Mouse (Mus musculus) stomach, postnatal 0 days (tissue): ENCODE measurements around the gene Prkg1. TPM values are rescaled to one million over a fixed set of nuclear protein-coding genes. Genes with fewer than 3 reads are reported as not detected.

Experiments used
- ATAC-seq: fragments of 200-750 bp; cut with Nextera tagmentation; 2 replicates; pipeline ENCODE4 v1.8.0; 2017; ENCODE audit not compliant: low FRiP score, low TSS enrichment
- DNase-seq: peaks from one replicate; pipeline ENCODE4 v3.0.0-alpha.2; 2016; ENCODE audit warnings: low spot score
- H3K27ac ChIP-seq: fragments of 300-500 bp; sonication (generic); replicated peaks from 2 replicates; pipeline ENCODE4 v1.5.1; 2014; ENCODE audit warnings: mild to moderate bottlenecking, control low read depth
- H3K27me3 ChIP-seq: fragments of 300-500 bp; sonication (generic); 2 replicates; pipeline ENCODE4 v1.6.1; 2014; ENCODE audit warnings: low read length; ENCODE audit not compliant: control insufficient read depth, insufficient read depth
- H3K36me3 ChIP-seq: fragments of 300-500 bp; sonication (generic); 2 replicates; pipeline ENCODE4 v1.6.1; 2014; ENCODE audit warnings: low read length, mixed read lengths; ENCODE audit not compliant: control insufficient read depth, insufficient read depth
- H3K4me1 ChIP-seq: fragments of 300-500 bp; sonication (generic); replicated peaks from 2 replicates; pipeline ENCODE4 v1.6.1; 2014; ENCODE audit warnings: antibody characterized with exemption; ENCODE audit not compliant: control insufficient read depth, insufficient read depth
- H3K4me2 ChIP-seq: fragments of 300-500 bp; sonication (generic); replicated peaks from 2 replicates; pipeline ENCODE4 v1.6.1; 2014; ENCODE audit warnings: low read depth, mild to moderate bottlenecking, control low read depth, moderate library complexity
- H3K4me3 ChIP-seq: fragments of 300-500 bp; sonication (generic); 2 replicates; pipeline ENCODE4 v1.5.1; 2014; ENCODE audit warnings: low read depth, low read length, control low read depth
- H3K9ac ChIP-seq: fragments of 300-500 bp; sonication (generic); 2 replicates; pipeline ENCODE4 v1.6.1; 2014; ENCODE audit warnings: mild to moderate bottlenecking, low read length, control low read depth, mixed read lengths
- H3K9me3 ChIP-seq: fragments of 300-500 bp; sonication (generic); 2 replicates; pipeline ENCODE4 v1.6.1; 2016; ENCODE audit warnings: low read length; ENCODE audit not compliant: control insufficient read depth
- CTCF ChIP-seq: IDR thresholded peaks from 2 replicates; pipeline ENCODE4 v1.5.1; 2016; ENCODE audit warnings: antibody characterized with exemption, low read depth, mild to moderate bottlenecking, moderate library complexity
- EP300 ChIP-seq: optimal IDR thresholded peaks from 2 replicates; pipeline ENCODE3; 2016; ENCODE audit warnings: antibody characterized with exemption
- WGBS: fragments of 180-500 bp; shearing (Covaris S2); extraction: QIAGEN DNeasy Blood & Tissue Kit; methylation state at CpG from one replicate; pipeline ENCODE4 v1.1.7; 2014; 5-methylcytosine and 5-hydroxymethylcytosine counted together
- polyA plus RNA-seq: library from polyadenylated mRNA; unstranded; fragments of >200 nt; fragmentation: Nextera tagmentation; extraction: Ambion mirVana; gene quantifications from 2 replicates; pipeline ENCODE4 v1.2.1, GENCODE M21; 2015

The Prkg1 gene
- polyA plus RNA-seq, 1 experiment from 2014 or later = 6.4 TPM

- no peak overlapping the region for H3K4me2 ChIP-seq
- ATAC-seq (no peak), DNase-seq (no peak)
- H3K9me3 ChIP-seq = no peaks in the 10 kb centered on the region
- H3K4me1 ChIP-seq = no peaks in the 10 kb centered on the region
- TF ChIP-seq CTCF (no peak), EP300 (no peak)
- H3K9ac ChIP-seq = no peak overlapping the region
- no peaks in the 10 kb centered on the region for H3K36me3 ChIP-seq
- WGBS = 82% methylated on average over 8 of the region's 8 CpGs
- H3K27me3 ChIP-seq = no peaks in the 10 kb centered on the region
- H3K4me3 ChIP-seq = no peak overlapping the region
- H3K27ac ChIP-seq = no peak overlapping the region
These were observed 587.4 kb downstream of the Prkg1 start for GRCm38 (mm10) chr19:31177279-31177922.

GRCm38 (mm10) chr19:31170985-31171384 is 593.8 kb downstream of the Prkg1 start:
- no peak for ATAC-seq
- H3K9ac ChIP-seq = no peak overlapping the region
- H3K27me3 ChIP-seq = no peaks in the 10 kb centered on the region
- TF ChIP-seq EP300 = no peak
- TF ChIP-seq CTCF = no peak
- WGBS = 68% methylated on average over 1 of the region's 1 CpGs
- H3K9me3 ChIP-seq = no peaks in the 10 kb centered on the region
- no peak for DNase-seq
- no peak overlapping the region for H3K27ac ChIP-seq
- no peak overlapping the region for H3K4me3 ChIP-seq
- no peaks in the 10 kb centered on the region for H3K36me3 ChIP-seq
- no peak overlapping the region for H3K4me2 ChIP-seq
- no peaks in the 10 kb centered on the region for H3K4me1 ChIP-seq

GRCm38 (mm10) chr19:31158944-31159460 is 605.8 kb downstream of the Prkg1 start:
- Histone ChIP-seq H3K9ac (no peak overlapping the region), H3K4me1 (no peaks in the 10 kb centered on the region), H3K9me3 (no peaks in the 10 kb centered on the region), H3K36me3 (no peaks in the 10 kb centered on the region), H3K27ac (no peak overlapping the region), H3K4me2 (no peak overlapping the region), H3K4me3 (no peak overlapping the region), H3K27me3 (no peaks in the 10 kb centered on the region)
- DNase-seq (no peak), ATAC-seq (no peak)
- 63% methylated on average over 6 of the region's 6 CpGs for WGBS
- TF ChIP-seq CTCF = no peak
- no peak for TF ChIP-seq EP300

GRCm38 (mm10) chr19:31153399-31153798 is 611.4 kb downstream of the Prkg1 start:
- H3K4me2 ChIP-seq = no peak overlapping the region
- DNase-seq (no peak), ATAC-seq (no peak)
- no peak overlapping the region for H3K9ac ChIP-seq
- H3K27me3 ChIP-seq = no peaks in the 10 kb centered on the region
- H3K27ac ChIP-seq = no peak overlapping the region
- no peaks in the 10 kb centered on the region for H3K4me1 ChIP-seq
- H3K4me3 ChIP-seq = no peak overlapping the region
- H3K36me3 ChIP-seq = no peaks in the 10 kb centered on the region
- WGBS = 37% methylated on average over 5 of the region's 5 CpGs
- H3K9me3 ChIP-seq = no peaks in the 10 kb centered on the region
- TF ChIP-seq EP300 = no peak
- TF ChIP-seq CTCF = no peak

GRCm38 (mm10) chr19:31149902-31150301 is 614.9 kb downstream of the Prkg1 start:
- Histone ChIP-seq H3K4me1 (no peaks in the 10 kb centered on the region), H3K27ac (no peak overlapping the region), H3K36me3 (no peaks in the 10 kb centered on the region), H3K9me3 (no peaks in the 10 kb centered on the region), H3K27me3 (no peaks in the 10 kb centered on the region), H3K4me3 (no peak overlapping the region), H3K9ac (no peak overlapping the region), H3K4me2 (no peak overlapping the region)
- no peak for DNase-seq
- no peak for TF ChIP-seq EP300
- no peak; the same call in 1 of the 2 replicates for TF ChIP-seq CTCF
- no peak for ATAC-seq
- 90% methylated on average over 2 of the region's 2 CpGs for WGBS

- ATAC-seq = no peak
- H3K4me2 ChIP-seq = no peak overlapping the region
- H3K9me3 ChIP-seq = no peaks in the 10 kb centered on the region
- TF ChIP-seq CTCF (no peak), EP300 (no peak)
- H3K4me3 ChIP-seq = no peak overlapping the region
- H3K36me3 ChIP-seq = no peaks in the 10 kb centered on the region
- no peaks in the 10 kb centered on the region for H3K27me3 ChIP-seq
- H3K27ac ChIP-seq = no peak overlapping the region
- no peaks in the 10 kb centered on the region for H3K4me1 ChIP-seq
- DNase-seq = no peak
- H3K9ac ChIP-seq = no peak overlapping the region
- WGBS = 90% methylated on average over 2 of the region's 2 CpGs
These were observed 617.4 kb downstream of the Prkg1 start for GRCm38 (mm10) chr19:31147457-31147856.
